Mouse (Mus musculus): ENCODE measurements at regions not wholly inside any gene's neighbourhood (a gene's known extent, or its start where the extent isn't known, plus 50 kb on each side); places are given as distances from the start of the nearest gene placed in this dataset.

DNA sequence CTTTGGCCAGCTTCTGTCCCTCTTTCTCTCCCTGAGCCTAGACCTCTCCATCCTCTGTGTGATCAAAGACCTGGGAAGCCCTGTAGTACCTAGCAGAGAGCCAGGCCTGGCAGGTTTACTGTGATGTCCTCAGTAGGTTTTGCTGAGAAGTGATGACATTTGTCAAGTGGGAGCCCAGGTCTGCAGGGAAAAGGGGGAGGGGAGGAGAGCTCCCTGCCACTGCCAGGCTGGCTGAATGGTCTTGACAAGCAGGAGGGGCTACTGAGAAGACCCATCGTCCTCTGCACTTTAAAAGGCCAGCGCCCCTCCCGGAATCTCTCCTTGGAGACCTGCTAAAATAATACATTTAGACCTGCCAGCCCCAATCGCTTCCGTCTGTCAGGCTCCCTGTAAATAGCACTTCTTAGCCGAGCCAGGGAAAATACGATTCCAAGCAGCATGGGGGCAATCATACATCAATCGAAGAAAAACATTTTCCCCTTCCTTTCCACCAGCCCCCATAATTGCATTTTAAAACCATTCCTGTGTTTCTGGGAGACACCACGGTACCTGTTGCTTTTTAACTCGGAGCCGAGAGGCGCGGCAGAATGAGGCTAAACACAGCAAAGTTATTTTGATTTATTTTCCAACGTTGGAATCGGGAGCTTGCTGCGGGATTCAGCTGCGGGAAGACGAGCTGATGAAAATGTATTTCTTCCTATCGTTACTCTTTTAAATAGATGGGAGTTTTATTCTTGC is 144.5 kb upstream of the Tle3 start:
- Histone ChIP-seq H3K27ac (no peak overlapping the region), H3K4me3 (no peak overlapping the region; the same call in 1 of the 2 replicates)
- no peak for DNase-seq (ENCODE audit: low spot score in 2 of 2)
- 0 out of 2 replicates have a peak, but pooled peaks have one; percentile 2 for TF ChIP-seq CTCF (conservative IDR thresholded peaks at IDR 0.05)

DNA sequence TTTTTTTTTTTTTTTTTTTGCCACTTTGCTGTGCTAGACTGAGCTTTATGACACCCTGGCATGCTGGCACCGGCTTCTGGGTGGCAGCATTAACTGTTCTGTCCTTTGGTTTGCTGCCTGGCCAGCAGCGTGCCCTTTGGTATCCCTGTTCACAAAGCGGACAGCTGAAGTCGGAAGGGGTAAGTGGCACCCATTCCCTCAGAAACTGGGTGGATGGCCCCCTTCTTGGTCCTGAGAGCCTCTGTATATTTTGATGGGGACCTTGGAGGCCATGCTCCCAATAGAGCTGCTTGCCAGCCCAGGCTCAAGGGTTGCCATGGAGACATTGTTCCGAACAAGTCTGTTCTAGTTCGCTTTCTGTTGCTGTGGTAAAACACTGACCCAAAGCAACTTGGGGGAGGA is 143.9 kb upstream of the Tle3 start:
- no peak overlapping the region for H3K4me3 ChIP-seq
- no peak for DNase-seq (ENCODE audit: low spot score in 2 of 2)
- no peak for TF ChIP-seq CTCF (conservative IDR thresholded peaks at IDR 0.05)
- H3K27ac ChIP-seq, result no peak overlapping the region

DNA sequence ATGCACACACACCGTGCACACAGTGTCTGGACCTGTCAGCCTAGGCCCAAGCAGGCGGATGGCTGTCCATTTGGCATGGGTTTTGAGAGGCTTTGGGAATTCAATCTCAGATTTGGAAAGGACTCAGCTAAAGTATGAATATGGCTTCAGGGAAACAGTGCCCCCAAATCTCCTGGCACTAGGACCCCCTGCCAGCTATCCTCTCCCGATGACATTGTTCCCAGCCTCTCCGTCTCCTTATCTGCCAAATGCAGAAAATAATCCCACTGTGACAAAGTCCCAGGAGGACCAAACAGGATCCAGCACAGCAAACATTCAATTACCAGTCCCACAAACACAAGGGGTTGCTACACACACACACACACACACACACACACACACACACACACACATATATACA is 141.9 kb upstream of the Tle3 start:
- DNase-seq (ENCODE audit: low spot score in 2 of 2), result no peak
- Histone ChIP-seq H3K27ac (no peak overlapping the region), H3K4me3 (no peak overlapping the region)
- no peak for TF ChIP-seq CTCF (conservative IDR thresholded peaks at IDR 0.05)

DNA sequence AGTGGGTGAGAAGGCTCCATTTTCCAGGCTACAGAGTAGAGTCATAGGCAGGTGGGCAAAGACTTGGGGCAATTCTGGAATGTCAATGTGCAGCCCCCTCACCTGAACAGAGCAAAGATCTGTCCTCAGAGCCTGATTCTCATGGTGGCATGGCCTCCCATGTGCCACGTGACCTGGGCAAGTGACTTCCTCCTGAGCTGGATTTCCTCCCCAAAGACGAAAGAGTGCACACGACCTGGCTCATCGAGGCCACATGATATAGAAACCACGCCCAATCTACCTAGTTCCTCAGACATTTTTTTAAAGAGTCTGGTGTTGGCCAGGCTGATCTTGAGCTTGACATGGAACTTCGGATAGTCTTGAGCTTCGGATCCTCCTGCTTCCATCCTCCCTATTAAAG is 139.5 kb upstream of the Tle3 start:
- no peak for DNase-seq (ENCODE audit: low spot score in 2 of 2)
- no peak for TF ChIP-seq CTCF (conservative IDR thresholded peaks at IDR 0.05)
- no peak overlapping the region for H3K27ac ChIP-seq
- H3K4me3 ChIP-seq, result no peak overlapping the region

DNA sequence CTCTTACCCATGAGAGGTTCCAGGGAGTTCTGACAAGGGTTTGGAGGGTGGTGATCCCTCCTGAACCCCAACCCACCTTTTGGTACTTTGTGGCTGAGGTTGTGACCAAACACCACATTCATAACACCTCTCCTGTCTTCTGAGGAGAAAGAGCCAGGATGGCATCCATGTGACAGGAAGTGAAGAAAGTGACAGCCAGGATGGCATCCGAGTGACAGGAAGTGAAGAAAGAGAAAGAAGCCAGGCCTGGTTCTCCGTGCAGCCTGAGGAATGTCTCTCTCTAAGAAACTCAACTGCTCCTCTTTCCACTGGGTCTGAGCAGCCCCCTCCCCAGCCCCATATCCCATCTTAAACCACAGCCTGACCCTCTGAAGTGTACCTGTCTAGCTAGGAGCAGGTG is 138.9 kb upstream of the Tle3 start:
- TF ChIP-seq CTCF (conservative IDR thresholded peaks at IDR 0.05), result no peak
- DNase-seq (ENCODE audit: low spot score in 2 of 2), result no peak
- Histone ChIP-seq H3K4me3 (no peak overlapping the region), H3K27ac (no peak overlapping the region)

DNA sequence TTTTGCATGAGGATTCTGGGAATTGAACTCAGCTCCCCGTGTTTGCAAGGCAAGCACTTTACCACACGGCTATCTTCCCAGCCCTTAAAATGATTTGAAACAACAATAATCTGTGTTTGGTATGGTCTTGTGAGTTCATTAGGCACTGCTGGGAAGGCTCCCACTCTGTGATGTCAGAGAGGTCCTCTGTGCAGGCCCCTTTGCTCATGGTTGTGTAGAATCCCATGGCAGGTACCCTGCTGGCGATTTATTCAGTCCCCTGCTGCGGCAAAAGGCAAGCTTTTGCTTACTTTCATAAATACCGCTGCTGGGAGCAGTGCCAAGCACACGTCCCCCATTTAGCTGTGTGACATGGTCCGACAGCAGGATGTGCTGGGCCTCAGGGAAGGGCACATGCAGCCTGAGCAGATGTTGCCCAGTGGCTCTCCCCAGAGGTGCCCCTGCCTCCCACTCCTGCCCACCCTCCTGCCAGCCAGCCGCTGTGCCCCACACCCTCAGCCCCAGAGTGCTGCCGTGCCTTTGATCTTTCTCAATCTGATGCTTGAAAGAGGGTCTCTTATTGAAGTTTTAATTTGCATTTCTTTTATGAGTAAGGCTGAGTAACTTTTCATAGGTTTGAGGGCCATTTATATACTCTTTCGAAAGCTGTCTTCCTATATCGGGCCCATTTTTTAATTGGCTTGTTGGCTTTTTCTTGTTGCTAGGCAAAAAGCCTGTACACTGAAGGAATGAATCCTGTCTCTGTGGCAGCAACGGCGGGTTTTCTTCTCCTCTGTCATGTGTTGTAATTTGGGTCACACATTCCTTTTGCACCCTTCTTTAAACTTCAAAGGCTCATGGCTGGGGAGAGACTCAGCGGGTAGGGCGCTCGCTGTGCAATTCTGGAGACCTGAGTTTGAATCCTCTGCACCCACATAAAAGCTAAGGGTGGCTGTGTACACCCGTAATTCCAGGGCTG is 136.2 kb upstream of the Tle3 start:
- H3K4me3 ChIP-seq, result peak overlapping the region; percentile 18; the same call in 1 of the 2 replicates

DNA sequence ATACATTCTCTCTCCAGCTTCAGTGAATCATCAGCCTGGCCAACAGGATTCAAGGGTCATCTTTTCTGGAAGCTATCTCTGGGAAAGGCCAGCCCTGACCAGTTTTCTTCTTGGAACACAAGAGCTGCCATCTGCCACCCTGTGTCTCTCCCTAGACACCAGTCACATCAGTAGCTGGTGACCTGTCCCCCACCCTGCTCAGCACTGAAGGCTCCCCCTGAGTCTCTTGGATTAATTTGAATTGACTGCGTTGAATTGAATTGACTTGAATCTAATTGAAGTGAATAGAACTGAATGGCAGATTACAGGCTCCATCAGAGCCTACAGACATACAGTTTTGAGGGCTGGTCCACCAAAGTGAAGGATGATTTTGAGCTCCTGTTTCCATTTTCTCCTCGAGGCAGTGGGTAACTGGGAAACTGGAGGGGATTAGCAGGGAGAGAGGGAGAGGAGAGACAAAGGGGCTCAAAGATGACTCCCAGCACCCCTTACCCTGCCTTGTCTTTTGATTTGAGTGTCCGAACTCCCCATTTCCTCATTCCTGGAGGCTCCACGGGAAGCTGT is 133.4 kb upstream of the Tle3 start:
- no peak for DNase-seq (ENCODE audit: low spot score in 2 of 2)
- Histone ChIP-seq H3K27ac (no peak overlapping the region), H3K4me3 (no peak overlapping the region)
- no peak for TF ChIP-seq CTCF (conservative IDR thresholded peaks at IDR 0.05)

More for the DNA sequence above, 136.2 kb upstream of the Tle3 start:
- no peak for DNase-seq (ENCODE audit: low spot score in 2 of 2)
- no peak for TF ChIP-seq CTCF (conservative IDR thresholded peaks at IDR 0.05)
- H3K27ac ChIP-seq, result no peak overlapping the region

DNA sequence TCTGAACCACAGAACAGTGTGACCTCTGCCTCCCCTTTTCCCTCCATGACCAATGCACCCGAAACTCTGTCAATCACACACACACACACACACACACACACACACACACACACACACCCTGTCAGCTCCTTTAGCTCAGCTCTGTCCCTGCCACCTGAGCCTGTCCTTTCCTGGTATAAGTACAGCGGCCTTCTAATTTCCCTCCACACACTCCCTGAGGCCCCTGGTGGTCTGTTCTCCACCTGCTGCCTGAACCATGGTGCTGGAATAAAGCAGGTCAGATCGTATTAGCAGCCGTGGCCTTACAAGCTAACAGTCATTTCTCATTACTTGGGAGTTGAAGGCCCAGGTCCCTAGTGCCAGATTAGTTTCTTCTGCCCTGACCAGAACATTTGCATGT is 132.8 kb upstream of the Tle3 start:
- no peak for DNase-seq (ENCODE audit: low spot score in 2 of 2)
- no peak for TF ChIP-seq CTCF (conservative IDR thresholded peaks at IDR 0.05)
- Histone ChIP-seq H3K27ac (no peak overlapping the region), H3K4me3 (no peak overlapping the region)

DNA sequence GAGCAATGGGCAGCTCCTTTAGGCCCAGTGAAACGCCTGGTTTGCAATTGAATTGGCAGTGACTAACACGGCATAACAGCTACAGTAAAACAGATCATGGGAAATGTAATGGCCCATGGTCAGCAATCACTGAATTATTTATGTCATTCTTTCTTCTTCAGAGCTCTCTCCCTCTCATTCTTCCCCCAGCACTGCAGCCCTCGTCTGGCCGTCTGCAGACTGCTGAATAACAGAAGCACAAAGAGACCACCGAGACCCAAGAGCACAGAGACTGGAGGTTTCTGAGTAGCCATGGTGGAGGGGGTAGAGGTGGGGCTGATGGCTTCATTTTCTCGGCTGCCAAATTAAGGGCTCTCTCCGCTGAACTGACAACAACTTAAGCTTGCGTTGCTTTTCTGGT is 130.7 kb upstream of the Tle3 start:
- DNase-seq (ENCODE audit: low spot score in 2 of 2), result no peak
- H3K4me3 ChIP-seq, result no peak overlapping the region
- no peak overlapping the region for H3K27ac ChIP-seq
- TF ChIP-seq CTCF (conservative IDR thresholded peaks at IDR 0.05), result no peak

DNA sequence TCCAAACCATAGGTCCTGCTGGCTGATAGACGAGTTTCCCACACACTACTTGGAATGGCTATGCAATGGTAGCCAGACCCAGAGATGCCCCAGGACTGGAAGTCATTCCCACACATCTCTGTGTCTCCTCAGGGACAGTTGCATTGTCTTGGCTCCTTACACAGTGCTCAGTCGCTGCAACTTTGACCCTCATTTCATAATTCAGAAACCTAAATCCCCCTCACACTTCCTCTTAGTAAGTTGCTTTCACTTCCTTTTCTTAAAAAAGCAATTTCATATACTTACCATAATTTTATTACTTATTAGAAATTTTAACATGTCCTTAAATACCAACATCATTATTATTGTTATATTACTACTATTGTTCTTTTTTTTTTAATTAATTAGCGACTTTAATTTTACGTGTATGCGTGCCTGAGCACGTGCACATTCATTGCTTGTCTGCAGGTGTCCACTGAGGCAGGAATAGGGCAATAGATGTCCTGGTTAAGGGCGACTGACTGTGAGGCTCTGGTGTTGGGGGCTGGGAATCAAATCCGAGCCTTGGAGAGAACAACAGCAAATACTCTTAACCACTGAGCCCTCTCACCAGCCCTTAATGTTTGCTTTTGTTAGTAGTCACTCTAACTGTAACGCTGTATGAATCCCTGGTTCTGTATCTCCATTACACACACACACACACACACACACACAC is 129.9 kb upstream of the Tle3 start:
- no peak for DNase-seq (ENCODE audit: low spot score in 2 of 2)
- H3K4me3 ChIP-seq, result no peak overlapping the region
- H3K27ac ChIP-seq, result no peak overlapping the region
- no peak for TF ChIP-seq CTCF (conservative IDR thresholded peaks at IDR 0.05)

DNA sequence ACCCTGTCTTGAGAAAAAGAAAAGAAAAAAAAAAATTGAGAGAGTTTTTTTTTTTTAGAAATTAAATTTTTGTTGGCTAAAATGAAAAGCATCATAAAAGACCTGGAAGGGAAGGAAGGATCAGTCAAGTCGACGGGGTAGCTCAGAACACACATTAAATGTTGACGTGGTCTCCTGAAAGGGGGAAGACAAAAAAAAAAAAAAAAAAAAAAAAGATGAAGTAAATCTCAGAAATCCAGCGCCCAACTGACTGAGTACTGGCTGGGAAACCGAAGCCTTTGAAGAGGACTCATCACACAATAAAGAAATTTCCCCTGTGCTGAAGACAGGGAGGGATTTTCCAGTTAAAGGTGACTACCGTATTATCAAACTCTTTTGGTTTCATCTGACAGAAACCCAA is 128.9 kb upstream of the Tle3 start:
- no peak overlapping the region for H3K27ac ChIP-seq
- no peak overlapping the region for H3K4me3 ChIP-seq
- no peak for DNase-seq (ENCODE audit: low spot score in 2 of 2)
- no peak for TF ChIP-seq CTCF (conservative IDR thresholded peaks at IDR 0.05)

DNA sequence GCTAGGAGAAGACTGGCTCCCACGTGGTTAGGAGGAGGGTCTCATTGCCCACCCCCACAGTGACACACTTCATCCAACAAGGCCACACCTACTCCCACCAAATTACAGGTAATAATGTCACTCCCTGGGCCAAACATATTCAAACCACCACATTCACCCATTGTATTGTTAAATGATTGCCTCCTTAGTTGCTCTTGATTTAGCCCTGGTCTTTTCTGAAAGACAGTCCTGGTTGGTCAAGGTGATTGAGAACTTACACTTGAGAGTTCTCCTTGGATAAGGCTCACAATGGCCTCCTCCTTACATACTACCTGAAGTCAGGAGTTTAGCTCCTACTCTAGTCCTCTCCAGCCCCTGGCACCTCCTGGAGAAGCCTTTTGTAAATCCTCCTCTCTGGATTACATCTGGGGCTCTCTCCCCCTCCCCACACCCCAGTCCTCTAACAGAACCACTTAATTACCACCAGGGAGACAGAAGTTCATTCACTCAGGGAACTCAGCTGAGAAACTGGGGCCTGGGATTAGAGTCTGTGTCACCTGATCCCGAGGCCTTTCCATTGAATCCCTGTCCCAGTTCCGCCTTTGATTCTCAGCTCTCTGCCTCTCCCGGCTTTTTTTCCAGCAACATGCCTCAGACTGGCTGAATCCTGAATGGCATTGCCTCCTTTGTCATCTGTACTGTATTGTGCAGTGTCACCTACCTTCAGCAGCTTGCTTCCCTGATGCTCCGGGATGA is 122.3 kb upstream of the Tle3 start:
- no peak for DNase-seq (ENCODE audit: low spot score in 2 of 2)
- Histone ChIP-seq H3K27ac (no peak overlapping the region; the same call in 1 of the 2 replicates), H3K4me3 (no peak overlapping the region)
- no peak for TF ChIP-seq CTCF (conservative IDR thresholded peaks at IDR 0.05)

Data from layer of hippocampus, adult 2 months (tissue).